ENCODE assay signal across 9 mouse cellular contexts in genomic region chr7:120980931-120981924, GRCm38 (mm10). TPM values are rescaled to one million over a fixed set of nuclear protein-coding genes. Genes with fewer than 3 reads are reported as not detected.
DNase-seq lines count a peak whose midpoint lies in the region; ATAC-seq and TF ChIP-seq lines count a peak whose summit lies in the region.
"Had no signal": no experiment of that assay in that cellular context is flagged by ENCODE, and none has a peak within 500 bp of the region (broad histone marks: within the 10 kb centered on the region; RNA-seq: fewer than 3 reads in every experiment).

No protein-coding gene starts in this region.

- H3K27me3 ChIP-seq in embryonic facial prominence, embryonic 13.5 days: no peaks in the 10 kb centered on the region
- no peaks in the 10 kb centered on the region for H3K27me3 ChIP-seq in heart, embryonic 10.5 days (ENCODE audit: insufficient read depth, poor library complexity, severe bottlenecking)
- H3K27me3 ChIP-seq in kidney, embryonic 15.5 days: 0 out of 2 replicates have a peak, but pooled peaks cover 5% of the 10 kb centered on the region
- no peaks in the 10 kb centered on the region for H3K27me3 ChIP-seq in lung, embryonic 14.5 days (ENCODE audit: insufficient read depth, low read length)

- ATAC-seq in embryonic facial prominence, embryonic 13.5 days (ENCODE audit: insufficient number of reproducible peaks, insufficient read depth, low FRiP score, low TSS enrichment, low read depth): no peak; the same call in 1 of the 2 replicates
- ATAC-seq in kidney, embryonic 15.5 days (replicated peaks; ENCODE audit: low FRiP score): peak; percentile 59
- ATAC-seq in lung, embryonic 14.5 days (ENCODE audit: insufficient read depth): peak; percentile 47; the same call in 1 of the 2 replicates

- H3K4me1 ChIP-seq in embryonic facial prominence, embryonic 13.5 days: peaks cover 33% of the 10 kb centered on the region
- H3K4me1 ChIP-seq in heart, embryonic 10.5 days: peaks cover 18% of the 10 kb centered on the region
- H3K4me1 ChIP-seq in kidney, embryonic 15.5 days: peaks cover 38% of the 10 kb centered on the region
- peaks cover 16% of the 10 kb centered on the region for H3K4me1 ChIP-seq in lung, embryonic 14.5 days (ENCODE audit: insufficient read depth)
- peaks cover 6% of the 10 kb centered on the region; the same call in 1 of the 2 replicates for H3K4me1 ChIP-seq in olfactory bulb, adult 2 months (ENCODE audit: control insufficient read depth, insufficient read depth, low read length)

- peak overlapping the region; percentile 84 for H3K9ac ChIP-seq in embryonic facial prominence, embryonic 13.5 days
- peak overlapping the region; percentile 76 for H3K9ac ChIP-seq in kidney, embryonic 15.5 days
- peak overlapping the region; percentile 71 for H3K9ac ChIP-seq in lung, embryonic 14.5 days

- TF ChIP-seq POLR2A in olfactory bulb, adult 2 months (IDR thresholded peaks at IDR 0.05; ENCODE audit: insufficient read depth, low read depth, low read length): no peak

- H3K27ac ChIP-seq in embryonic facial prominence, embryonic 13.5 days: 0 out of 2 replicates have a peak overlapping the region, but pooled peaks have one; percentile 72
- peak overlapping the region; percentile 95 for H3K27ac ChIP-seq in heart, embryonic 10.5 days
- H3K27ac ChIP-seq in kidney, embryonic 15.5 days: peak overlapping the region; percentile 85; the same call in 1 of the 2 replicates
- H3K27ac ChIP-seq in lung, embryonic 14.5 days (ENCODE audit: low read depth): peak overlapping the region; percentile 43
- H3K27ac ChIP-seq in olfactory bulb, adult 2 months (ENCODE audit: insufficient read depth, low read depth, low read length): no peak overlapping the region

- peak overlapping the region; percentile 84 for H3K4me2 ChIP-seq in embryonic facial prominence, embryonic 13.5 days
- peak overlapping the region; percentile 83 for H3K4me2 ChIP-seq in kidney, embryonic 15.5 days
- H3K4me2 ChIP-seq in lung, embryonic 14.5 days: peak overlapping the region; percentile 70

- 5% methylated on average over 39 of the region's 39 CpGs for WGBS in embryonic facial prominence, embryonic 13.5 days
- 5% methylated on average over 39 of the region's 39 CpGs for WGBS in heart, embryonic 10.5 days
- 5% methylated on average over 39 of the region's 39 CpGs for WGBS in kidney, embryonic 15.5 days
- WGBS in lung, embryonic 14.5 days: 5% methylated on average over 39 of the region's 39 CpGs
- WGBS in olfactory bulb, adult 2 months: 10% methylated on average over 39 of the region's 39 CpGs

- H3K4me3 ChIP-seq in embryonic facial prominence, embryonic 13.5 days: peak overlapping the region; percentile 91
- peak overlapping the region; percentile 98 for H3K4me3 ChIP-seq in heart, embryonic 10.5 days
- peak overlapping the region; percentile 95 for H3K4me3 ChIP-seq in kidney, embryonic 15.5 days (replicated peaks)
- H3K4me3 ChIP-seq in lung, embryonic 14.5 days (ENCODE audit: low read depth, low read length): peak overlapping the region; percentile 72
- peak overlapping the region; percentile 85 for H3K4me3 ChIP-seq in olfactory bulb, adult 2 months (ENCODE audit: insufficient read depth, low read depth, low read length)

- no peaks in the 10 kb centered on the region for H3K9me3 ChIP-seq in embryonic facial prominence, embryonic 13.5 days
- no peaks in the 10 kb centered on the region for H3K9me3 ChIP-seq in heart, embryonic 10.5 days
- H3K9me3 ChIP-seq in kidney, embryonic 15.5 days (replicated peaks): no peaks in the 10 kb centered on the region
- H3K9me3 ChIP-seq in lung, embryonic 14.5 days (ENCODE audit: low read depth, low read length): no peaks in the 10 kb centered on the region

- peak; percentile 77 for DNase-seq in CD4-positive, CD25-positive, alpha-beta regulatory T cell, adult 2 months (ENCODE audit: low read depth, low spot score)
- DNase-seq in adrenal gland, postnatal 14 days: peak; percentile 46
- DNase-seq in heart, embryonic 10.5 days (ENCODE audit: low spot score): peak; percentile 85
- DNase-seq in lung, embryonic 14.5 days: peak; percentile 64
- DNase-seq in thymus, postnatal 14 days: peak; percentile 68

- no peaks in the 10 kb centered on the region for H3K36me3 ChIP-seq in embryonic facial prominence, embryonic 13.5 days
- H3K36me3 ChIP-seq in heart, embryonic 10.5 days: no peaks in the 10 kb centered on the region
- H3K36me3 ChIP-seq in kidney, embryonic 15.5 days: no peaks in the 10 kb centered on the region
- no peaks in the 10 kb centered on the region for H3K36me3 ChIP-seq in lung, embryonic 14.5 days (ENCODE audit: insufficient read depth)

- no peak for TF ChIP-seq CTCF in lung, embryonic 14.5 days (IDR thresholded peaks at IDR 0.05; ENCODE audit: low read depth)
- no peak for TF ChIP-seq CTCF in olfactory bulb, adult 2 months (IDR thresholded peaks at IDR 0.05; ENCODE audit: insufficient read depth, low read depth, low read length)

RNA-seq across cellular contexts. Expression of gene Cdr2, which starts 0.9 kb away (rescaled TPM):
- total RNA-seq in adrenal gland, postnatal 14 days (2021): 14.2 and 16.3 TPM in 2 replicates
- 10.5 and 11.2 TPM in 2 replicates for polyA plus RNA-seq in embryonic facial prominence, embryonic 13.5 days (2015; fragmentation: Nextera tagmentation; extraction: Ambion mirVana)
- polyA plus RNA-seq in heart, embryonic 10.5 days (2016; fragmentation: Nextera tagmentation; extraction: Ambion mirVana): 10.3 and 14.4 TPM in 2 replicates
- polyA plus RNA-seq in kidney, embryonic 15.5 days (2015; fragmentation: Nextera tagmentation; extraction: Ambion mirVana): 11.3 and 11.6 TPM in 2 replicates
- polyA plus RNA-seq in lung, embryonic 14.5 days (2014; fragmentation: Nextera tagmentation; extraction: Ambion mirVana): 13.4 and 13.5 TPM in 2 replicates
- not detected in 2 replicates for polyA plus RNA-seq in olfactory bulb, adult 2 months (2012; ENCODE audit: insufficient read depth, insufficient read length, low replicate concordance, missing spikeins)

RNA-seq across cellular contexts. Expression of gene Mfsd13b, which starts 1.1 kb away (rescaled TPM):
- total RNA-seq in adrenal gland, postnatal 14 days (2021): not detected in 2 replicates
- 0.24 and 0.45 TPM in 2 replicates for polyA plus RNA-seq in embryonic facial prominence, embryonic 13.5 days (2015; fragmentation: Nextera tagmentation; extraction: Ambion mirVana)
- polyA plus RNA-seq in heart, embryonic 10.5 days (2016; fragmentation: Nextera tagmentation; extraction: Ambion mirVana): 0.11 TPM in 1 of 2 replicates, not detected in the other
- not detected in 2 replicates for polyA plus RNA-seq in kidney, embryonic 15.5 days (2015; fragmentation: Nextera tagmentation; extraction: Ambion mirVana)
- polyA plus RNA-seq in lung, embryonic 14.5 days (2014; fragmentation: Nextera tagmentation; extraction: Ambion mirVana): 0.14 TPM in 1 of 2 replicates, not detected in the other
- not detected in 2 replicates for polyA plus RNA-seq in olfactory bulb, adult 2 months (2012; ENCODE audit: insufficient read depth, insufficient read length, low replicate concordance, missing spikeins)
- total RNA-seq: gastrocnemius, postnatal 4 days had no signal

RNA-seq across cellular contexts. Expression of gene Mettl9, which starts 53.0 kb away (rescaled TPM):
- 104 TPM in 2 replicates for total RNA-seq in adrenal gland, postnatal 14 days (2021)
- 176 and 190 TPM in 2 replicates for polyA plus RNA-seq in embryonic facial prominence, embryonic 13.5 days (2015; fragmentation: Nextera tagmentation; extraction: Ambion mirVana)
- polyA plus RNA-seq in heart, embryonic 10.5 days (2016; fragmentation: Nextera tagmentation; extraction: Ambion mirVana): 93.7 and 135 TPM in 2 replicates
- polyA plus RNA-seq in kidney, embryonic 15.5 days (2015; fragmentation: Nextera tagmentation; extraction: Ambion mirVana): 163 and 173 TPM in 2 replicates
- 166 and 180 TPM in 2 replicates for polyA plus RNA-seq in lung, embryonic 14.5 days (2014; fragmentation: Nextera tagmentation; extraction: Ambion mirVana)
- polyA plus RNA-seq in olfactory bulb, adult 2 months (2012; ENCODE audit: insufficient read depth, insufficient read length, low replicate concordance, missing spikeins): not detected in 2 replicates

Comparison
In these comparisons a context has a peak if more than half of its experiments do, and no peak if none do; other contexts are left out.
1. RNA of gene Cdr2, which starts 0.9 kb away (polyA plus RNA-seq): 10.3 to 14.4 TPM in heart, embryonic 10.5 days, 13.4 to 13.5 TPM in lung, embryonic 14.5 days, 11.3 to 11.6 TPM in kidney, embryonic 15.5 days and 10.5 to 11.2 TPM in embryonic facial prominence, embryonic 13.5 days; not detected in olfactory bulb, adult 2 months; every median in the first group is over 10 times any median in the second.
2. RNA of gene Mettl9, which starts 53.0 kb away (polyA plus RNA-seq): 176 to 190 TPM in embryonic facial prominence, embryonic 13.5 days, 166 to 180 TPM in lung, embryonic 14.5 days, 163 to 173 TPM in kidney, embryonic 15.5 days and 93.7 to 135 TPM in heart, embryonic 10.5 days; not detected in olfactory bulb, adult 2 months; every median in the first group is over 10 times any median in the second.
3. Peak in every context shown above with its lines, with median percentiles within 50 percentile points of each other: DNase-seq, H3K4me2 ChIP-seq, H3K4me3 ChIP-seq and H3K9ac ChIP-seq.